Mouse (Mus musculus): ENCODE data around the gene Sephs2.
"Not testable (repeated sequence)": the region's sequence is repeated elsewhere in the genome, so short reads cannot be mapped to it uniquely, and the experiment has no call there.

Sephs2 gene

DNA sequence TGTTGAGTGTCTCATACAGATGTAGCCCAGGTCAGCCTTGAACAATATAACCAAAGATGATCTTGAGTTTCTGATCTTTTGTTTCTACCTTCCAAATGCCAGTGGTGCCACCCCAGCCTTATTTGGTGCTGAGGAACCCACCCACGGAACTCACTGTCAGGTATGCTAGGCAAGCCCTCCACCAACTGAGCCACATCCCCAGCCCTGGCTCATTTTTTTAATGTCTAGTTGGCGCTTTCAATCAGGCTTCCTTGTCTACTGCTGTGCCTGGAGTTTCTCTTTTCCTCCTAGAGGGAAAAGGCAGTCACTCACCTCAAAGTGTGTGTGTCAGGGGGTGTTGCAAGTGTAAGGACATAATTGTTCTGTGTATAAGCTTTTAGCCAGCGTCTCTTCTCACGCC is 2.8 kb downstream of the Sephs2 start:
- DNase-seq (ENCODE audit: low spot score in 2 of 2) = no peak

DNA sequence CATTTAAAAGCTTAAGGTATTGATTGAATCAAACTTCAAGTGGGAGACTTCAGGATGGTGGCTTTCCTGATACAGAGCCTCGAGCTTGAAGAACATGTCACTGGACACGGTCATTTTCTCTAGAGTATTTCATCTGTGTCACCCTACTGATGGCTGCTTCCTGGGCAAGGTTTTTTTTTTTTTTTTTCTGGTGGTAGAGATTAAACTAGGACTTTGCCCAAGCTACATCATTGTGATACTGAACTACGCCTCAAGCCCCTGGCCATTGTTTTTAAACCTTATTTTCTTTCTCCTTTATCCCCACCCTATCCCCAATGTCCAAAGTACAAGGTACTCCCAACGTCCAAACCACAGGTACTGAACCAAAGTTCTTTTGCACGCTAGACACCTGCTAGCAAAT is 3.2 kb downstream of the Sephs2 start:
- DNase-seq (ENCODE audit: low spot score in 2 of 2) = no peak

DNA sequence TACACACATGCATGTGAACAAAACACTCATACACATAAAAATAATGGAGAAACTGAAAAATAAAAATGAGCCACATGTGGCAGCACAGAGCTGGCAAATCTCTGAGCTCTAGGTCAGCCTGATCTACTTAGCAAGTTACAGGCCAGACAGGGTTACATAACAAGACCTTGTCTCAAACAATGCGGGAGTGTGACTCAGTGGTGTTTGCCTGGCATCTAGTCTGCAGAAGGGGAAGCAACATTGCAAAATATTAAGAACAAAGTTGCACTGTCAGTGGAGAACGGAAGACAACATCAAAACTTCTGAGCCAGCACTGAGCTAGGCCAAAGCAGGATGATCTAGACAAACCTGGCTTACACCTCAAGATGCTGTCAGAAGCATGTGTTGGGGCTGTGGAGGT is 3.6 kb downstream of the Sephs2 start:
- no peak for DNase-seq (ENCODE audit: low spot score in 2 of 2)

DNA sequence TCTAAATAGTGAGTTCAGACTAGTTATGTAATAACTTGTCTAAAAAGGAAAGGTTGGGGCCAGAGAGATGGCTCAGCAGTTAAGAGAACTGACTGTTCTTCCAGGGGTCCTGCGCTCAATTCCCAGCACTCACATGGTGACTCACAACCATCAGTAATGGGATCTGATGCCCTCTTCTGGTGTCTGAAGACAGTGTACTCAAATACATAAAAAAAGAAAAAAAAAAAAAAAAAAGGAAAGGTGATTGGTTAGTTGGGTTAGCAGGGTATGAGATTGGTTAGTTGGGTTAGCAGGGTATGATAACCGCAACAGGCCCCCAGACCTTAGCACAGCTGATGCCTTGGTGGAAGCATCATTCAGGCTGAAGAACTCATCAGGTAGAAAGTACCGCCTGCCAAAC is 10.3 kb downstream of the Sephs2 start:
- no peak for DNase-seq (ENCODE audit: low spot score in 2 of 2)

DNA sequence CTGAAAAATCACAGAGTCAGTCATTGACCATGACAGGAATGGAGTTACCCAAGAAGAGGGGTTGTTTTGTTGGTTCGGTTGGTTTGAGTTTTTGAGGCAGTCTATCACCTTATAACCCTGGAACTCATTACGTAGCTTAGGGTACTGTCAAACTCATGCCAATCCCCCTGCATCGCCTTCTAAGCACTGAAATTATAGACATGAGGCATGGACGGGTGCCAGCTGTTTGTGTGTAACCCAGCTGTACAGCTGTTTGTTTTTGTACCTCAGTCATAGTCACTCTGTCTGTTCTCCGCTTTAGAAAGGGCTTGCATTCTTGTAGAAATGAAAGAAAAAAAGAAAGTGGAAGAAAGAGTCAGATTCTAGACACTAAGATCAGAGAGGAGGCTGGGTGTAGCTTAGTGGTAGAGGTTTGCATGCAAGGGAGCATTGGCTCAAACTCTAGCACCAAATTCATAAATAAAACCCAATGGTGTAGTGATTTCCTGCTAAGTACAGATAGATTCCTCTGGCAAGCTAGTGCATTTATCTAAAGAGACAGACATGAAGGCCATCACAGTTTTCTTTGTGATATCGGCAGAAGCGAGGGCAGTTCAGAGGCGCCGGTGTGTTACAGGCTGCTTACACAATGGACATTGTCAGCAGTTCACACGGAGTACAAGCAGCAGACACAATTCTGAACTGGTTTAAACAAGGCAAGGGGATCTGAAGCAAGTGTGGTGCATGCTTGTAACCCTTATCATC is 11.5 kb downstream of the Sephs2 start:
- no peak for DNase-seq (ENCODE audit: low spot score in 2 of 2)

DNA sequence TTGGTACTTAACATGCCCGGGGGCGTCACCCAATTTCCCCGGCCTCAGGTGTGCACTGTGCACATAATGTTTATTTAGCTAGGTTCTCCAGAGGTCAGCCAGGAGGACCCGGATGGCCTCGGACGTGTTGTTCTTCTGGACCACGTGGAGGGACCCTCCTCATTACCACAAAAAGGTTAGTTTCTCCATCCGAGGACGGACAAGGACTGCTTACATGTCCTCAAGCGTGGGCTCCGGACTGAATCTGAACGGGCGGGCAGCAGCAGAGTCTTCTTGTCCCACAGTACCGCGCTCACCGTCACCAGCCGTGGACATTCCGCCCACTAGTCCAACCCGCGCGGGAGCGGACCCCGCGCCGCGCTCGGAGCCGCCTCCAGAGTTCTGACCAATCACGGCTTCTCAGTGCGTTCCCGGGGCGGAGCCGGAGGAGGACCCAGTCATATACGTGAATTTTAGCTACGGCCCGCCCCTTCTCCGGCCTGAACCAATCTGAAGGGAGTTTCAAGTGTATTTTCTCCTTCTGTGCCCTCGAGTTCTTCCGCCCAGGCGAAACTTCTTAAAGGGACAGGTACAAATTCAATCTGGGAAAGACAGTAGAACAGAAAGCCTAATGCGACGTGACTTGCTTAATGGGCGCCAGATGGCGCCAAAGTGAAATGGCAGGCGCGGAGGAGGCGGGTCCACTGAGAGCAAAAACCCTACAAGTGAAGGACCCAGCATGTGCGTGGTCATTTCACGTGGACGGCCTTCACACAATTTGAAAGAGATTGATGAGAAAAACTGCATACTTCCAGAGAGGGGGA is 13.3 kb downstream of the Sephs2 start, which contains the start of gene Dctpp1:
Gene Dctpp1 (minus strand): TSS at position 401 of the 803 bp plus-strand sequence.
- DNase-seq (ENCODE audit: low spot score in 2 of 2) = peak; percentile 98 to 99

DNA sequence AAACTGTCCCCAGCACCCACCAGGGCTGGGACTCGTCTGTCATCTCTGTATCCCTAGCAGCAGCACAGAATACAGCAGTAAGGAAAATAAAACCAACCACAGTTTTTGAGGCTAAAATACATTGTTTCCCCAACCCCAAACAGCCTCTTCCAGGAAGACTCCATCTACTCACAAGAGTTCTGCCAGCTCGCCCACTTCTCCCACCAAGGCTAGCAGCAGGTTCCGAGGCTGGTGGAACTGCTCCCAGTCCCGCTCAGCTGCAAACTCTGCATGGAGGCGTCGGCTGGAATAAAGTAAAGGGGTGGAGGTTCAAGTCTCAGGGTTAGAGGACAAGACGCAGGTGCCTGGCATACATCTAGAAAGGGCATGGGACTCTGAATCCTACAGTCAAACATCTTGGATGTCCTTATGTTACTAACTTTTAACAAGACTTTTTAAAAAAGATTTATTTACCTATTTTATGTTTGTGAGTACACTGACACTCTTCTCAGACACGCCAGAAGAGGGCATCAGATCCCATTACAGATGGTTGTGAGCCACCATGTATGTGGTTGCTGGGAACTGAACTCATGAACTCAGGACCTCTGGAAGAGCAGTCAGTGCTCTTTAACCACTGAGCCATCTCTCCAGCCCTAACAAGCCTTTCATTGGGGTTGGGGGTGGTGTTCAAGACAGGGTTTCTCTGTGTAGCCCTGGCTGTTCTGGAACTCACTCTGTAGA is 14.5 kb downstream of the Sephs2 start:
- DNase-seq (ENCODE audit: low spot score in 2 of 2) = no peak

DNA sequence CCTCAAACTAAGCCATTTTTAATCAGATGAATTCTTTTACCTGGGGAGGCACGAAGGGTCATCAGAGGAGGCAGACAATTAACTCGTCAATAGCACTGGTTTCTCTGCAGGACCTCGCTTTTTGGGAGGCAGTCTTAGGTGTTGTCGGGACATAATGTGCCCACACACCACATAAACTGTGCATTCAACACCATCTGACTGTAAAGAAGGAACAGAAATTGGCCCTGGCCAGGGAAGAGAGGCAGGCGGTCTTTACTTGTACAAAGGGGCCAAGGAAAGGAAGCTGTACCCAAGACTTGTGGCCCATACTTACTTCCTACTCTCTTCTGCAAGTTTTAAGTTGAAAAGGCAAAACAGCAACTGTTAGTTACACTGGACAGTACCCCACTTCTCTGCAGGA is 17.3 kb downstream of the Sephs2 start:
- no peak for DNase-seq (ENCODE audit: low spot score in 2 of 2)

DNA sequence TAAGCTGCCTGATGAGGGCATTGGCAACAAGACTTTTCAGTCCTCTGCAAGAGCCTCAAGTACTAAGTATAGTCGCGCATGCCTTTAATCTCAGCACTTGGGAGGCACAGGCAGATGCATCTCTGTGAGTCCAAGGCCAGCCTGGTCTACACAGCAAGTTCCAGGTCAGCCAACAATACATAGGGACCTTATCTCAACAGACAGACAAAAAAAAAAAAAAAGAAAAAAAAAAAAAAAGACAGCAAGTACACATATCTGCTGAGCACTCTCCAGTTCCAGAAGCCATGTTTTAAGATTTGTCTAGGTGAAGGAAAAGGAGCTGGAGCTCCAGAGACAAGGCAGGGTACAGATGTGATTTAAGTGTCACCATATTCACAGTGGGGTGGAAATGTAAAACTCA is 17.9 kb downstream of the Sephs2 start:
- no peak for DNase-seq (ENCODE audit: low spot score in 2 of 2)

DNA sequence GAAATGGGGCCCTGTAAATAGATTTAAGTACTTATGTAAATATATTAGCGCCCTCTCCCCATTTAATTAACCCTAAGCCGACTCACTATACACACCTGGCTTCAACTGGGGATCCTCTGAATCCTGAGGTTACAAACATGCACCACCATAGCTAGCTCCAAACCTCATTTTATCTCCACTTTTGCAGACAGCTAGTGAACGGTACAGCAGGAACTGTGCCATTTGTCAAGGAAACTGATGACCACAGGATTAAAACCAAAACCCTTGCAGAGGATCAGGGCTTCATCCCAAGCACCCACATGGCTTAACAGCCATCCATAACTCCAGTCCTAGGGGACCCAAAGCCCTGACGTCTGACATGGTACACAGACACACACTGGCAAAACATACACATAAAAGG is 18.8 kb downstream of the Sephs2 start:
- DNase-seq (ENCODE audit: low spot score in 2 of 2) = no peak

DNA sequence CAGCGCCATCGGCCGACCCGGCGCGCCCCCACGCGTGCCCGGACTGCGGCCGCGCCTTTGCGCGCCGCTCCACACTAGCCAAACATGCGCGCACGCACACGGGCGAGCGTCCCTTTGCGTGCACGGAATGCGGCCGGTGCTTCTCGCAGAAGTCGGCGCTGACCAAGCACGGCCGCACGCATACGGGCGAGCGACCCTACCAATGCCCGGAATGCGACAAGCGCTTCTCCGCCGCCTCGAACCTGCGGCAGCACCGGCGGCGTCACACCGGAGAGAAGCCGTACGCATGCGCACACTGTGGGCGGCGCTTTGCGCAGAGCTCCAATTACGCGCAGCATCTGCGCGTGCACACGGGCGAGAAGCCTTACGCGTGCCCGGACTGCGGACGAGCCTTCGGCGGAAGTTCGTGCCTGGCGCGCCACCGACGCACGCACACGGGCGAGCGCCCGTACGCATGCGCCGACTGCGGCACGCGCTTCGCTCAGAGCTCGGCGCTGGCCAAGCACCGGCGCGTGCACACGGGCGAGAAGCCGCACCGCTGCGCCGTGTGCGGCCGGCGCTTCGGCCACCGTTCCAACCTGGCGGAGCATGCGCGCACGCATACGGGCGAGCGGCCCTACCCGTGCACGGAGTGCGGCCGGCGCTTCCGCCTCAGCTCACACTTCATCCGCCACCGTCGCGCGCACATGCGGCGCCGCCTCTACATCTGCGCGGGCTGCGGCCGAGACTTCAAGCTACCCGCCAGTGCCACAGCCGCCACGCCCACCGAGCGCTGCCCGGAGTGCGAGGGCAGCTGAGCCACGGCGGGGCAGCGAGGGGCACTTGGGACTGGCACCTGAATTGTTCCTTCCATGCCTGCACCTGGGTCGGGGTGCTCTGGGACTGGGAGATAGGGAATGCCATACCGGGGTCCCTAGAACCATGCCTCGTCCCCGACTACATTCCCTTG is 19.8 kb downstream of the Sephs2 start:
- DNase-seq (ENCODE audit: low spot score in 2 of 2) = peak; percentile 92 to 94

DNA sequence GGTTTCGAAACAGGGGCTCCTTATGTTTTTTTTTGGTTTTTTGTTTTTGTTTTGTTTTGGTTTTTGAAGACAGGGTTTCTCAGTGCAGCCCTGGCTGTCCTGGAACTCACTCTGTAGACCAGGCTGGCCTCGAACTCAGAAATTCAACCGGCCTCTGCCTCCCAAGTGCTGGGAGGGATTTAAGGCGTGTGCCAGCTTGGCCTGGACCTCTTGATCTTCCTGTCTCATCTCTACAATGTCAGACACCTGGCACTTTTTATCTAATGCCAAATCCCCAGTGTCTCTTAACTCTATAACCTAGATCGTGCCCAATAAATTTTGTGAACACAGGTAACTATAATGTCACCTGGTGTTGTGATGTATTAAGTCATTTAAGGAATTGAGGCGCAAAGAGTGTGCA is 20.5 kb downstream of the Sephs2 start:
- DNase-seq (ENCODE audit: low spot score in 2 of 2) = no peak

DNA sequence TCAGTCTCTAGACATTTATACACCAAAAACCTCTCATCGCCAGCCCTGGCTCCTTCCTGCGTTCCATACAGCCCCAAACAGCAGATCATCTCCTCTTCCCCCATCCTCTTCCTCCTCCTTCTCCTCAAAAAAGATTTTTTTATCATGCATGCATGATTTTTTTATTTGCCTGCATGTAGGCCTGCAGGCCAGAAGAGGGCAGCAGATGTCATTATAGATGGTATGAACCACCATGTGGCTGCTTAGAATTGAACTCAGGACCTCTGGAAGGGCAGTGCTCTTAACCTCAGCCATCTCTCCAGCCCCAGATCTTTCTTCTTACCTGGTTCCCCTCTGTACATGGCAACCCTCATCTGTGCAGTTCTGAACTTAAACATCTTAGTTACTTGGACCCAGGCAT is 21.4 kb downstream of the Sephs2 start:
- no peak for DNase-seq (ENCODE audit: low spot score in 2 of 2)

DNA sequence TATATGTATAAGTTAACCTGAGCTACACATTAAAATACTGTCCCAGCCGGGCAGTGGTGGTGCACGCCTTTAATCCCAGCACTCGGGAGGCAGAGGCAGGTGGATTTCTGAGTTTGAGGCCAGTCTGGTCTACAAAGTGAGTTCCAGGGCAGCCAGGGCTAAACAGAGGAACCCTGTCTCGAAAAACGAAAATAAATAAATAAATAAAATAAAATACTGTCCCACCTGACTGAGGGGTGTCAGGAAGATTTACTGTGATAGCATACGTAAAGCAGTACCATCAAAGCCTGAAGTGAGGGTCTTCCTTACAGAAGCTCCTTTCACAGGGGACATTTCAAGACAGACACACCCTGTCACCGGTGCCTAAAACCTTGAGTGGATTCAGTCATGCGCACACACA is 23.3 kb downstream of the Sephs2 start:
- DNase-seq (ENCODE audit: low spot score in 2 of 2) = not testable (repeated sequence)

DNA sequence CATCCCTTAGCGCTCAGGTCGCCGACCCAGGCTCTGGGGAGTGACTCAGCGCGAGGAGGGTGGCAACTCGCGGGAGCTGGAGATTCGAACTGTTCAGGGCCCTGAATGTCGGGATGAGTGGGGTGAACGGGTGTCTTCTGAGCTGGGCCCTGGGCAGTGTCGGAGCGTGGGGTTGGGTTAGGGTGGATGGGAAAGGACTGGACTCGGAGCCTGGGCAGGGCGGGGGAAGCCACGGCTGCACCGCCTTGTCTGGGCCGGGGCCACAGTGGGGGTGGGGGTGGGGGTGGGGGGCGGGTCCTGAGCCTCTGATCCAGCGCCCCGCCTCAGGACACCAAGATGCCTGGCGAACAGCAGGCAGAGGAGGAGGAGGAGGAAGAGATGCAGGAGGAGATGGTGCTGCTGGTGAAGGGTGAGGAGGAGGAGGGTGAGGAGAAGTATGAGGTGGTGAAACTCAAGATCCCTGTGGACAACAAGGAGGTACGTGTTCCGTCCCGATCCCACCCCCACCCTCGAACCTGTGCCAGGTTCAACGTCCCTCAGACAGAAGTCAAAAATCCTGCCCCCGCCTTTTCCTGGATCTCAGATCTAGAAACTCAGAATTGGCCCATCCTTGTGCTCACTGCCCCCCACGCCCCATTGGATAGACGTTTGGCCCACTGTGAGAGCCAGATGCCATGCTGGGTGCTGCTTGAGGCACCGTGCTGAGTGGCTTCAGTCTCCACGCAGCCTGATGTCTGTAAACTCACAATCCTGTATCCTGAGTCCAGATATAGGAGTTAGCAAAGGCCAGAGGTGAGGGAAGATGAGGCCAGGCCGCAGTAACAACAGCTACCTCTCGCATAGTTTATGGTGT is 29.0 kb downstream of the Sephs2 start:
- DNase-seq (ENCODE audit: low spot score in 2 of 2) = no peak

DNA sequence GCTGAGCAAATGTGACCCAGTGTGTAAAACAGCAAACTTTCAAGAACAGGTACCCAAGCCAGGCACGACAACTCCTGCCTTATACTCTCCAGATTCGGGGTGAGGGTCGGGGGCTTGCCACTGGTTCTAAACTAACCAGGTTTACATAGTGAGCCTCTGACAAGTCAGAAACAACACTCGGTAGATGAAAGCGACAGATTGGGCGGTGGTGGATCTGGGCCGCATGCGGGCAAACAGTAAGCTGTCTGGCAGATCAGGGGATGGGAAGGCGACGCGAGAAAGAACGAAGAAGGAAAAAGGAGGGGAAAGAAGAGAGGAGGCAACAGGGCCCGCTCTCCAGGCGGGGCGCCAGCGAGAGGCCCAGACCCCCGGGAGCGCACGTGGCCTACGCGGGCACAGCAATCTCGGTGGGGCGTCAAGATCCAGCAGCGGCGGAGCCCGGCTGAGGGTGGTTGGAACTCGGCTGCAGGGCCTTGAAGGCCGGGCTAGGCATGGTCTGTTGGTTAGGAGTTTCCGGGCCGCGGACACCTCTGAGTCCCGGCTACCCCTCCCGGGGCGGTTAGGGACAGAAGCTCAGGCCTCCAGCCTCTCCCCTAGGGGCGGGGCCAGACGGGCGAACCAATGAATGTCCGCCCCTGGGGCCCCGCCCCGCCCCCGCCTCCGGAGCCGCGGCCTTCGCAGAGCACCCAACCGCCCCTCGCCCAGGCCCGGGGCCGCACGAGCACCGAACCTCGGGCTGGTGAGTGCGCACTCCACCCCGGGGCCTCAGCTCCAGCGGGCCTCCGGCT is 29.8 kb downstream of the Sephs2 start, which contains the start of gene Zfp771:
Gene Zfp771 (plus strand): TSS at position 405 of the 788 bp plus-strand sequence.
- peak; percentile 90 to 91 for DNase-seq (ENCODE audit: low spot score in 2 of 2)

DNA sequence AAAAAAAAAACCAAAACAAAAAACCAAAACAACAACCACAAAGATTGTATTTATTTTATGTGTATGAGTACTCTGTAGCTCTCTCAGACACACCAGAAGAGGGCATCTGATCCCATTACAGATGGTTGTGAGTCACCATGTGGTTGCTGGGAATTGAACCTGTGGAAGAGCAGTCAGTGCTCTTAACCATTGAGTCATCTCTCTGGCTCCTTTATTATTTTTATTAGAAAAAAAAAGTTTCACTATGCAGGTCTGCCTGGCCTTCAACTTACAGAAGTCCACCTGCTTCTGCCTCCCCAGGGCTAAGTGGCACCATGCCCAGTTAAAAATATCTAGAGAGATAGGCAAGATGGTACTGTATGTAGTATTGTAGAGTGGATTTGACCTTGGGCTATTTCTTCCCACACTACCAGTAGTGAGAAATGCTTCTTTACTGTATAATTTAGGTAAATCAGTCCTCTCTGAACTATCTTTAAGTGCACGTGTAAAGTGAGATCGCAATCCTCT is 30.4 kb downstream of the Sephs2 start:
- no peak for DNase-seq (ENCODE audit: low spot score in 2 of 2)

DNA sequence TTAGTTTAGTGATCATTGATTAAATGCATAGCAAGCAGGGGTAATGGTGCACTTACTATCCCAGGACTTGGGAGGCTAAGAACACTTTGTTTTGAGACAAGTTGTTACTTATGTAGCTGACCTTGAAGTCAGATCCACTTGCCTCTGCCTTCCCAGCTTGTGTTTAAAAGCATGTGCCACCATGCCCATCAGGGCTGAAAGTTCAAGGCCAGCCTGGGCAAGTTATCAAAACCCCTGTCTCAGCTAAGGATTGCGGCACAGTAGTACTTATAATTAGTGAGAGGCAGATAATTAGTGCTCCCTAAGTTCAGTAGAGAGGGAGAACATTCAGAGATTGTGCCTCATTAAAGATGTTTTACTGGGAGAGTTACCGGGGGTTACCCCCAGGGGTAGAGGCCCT is 39.1 kb downstream of the Sephs2 start:
- DNase-seq (ENCODE audit: low spot score in 2 of 2) = no peak

DNA sequence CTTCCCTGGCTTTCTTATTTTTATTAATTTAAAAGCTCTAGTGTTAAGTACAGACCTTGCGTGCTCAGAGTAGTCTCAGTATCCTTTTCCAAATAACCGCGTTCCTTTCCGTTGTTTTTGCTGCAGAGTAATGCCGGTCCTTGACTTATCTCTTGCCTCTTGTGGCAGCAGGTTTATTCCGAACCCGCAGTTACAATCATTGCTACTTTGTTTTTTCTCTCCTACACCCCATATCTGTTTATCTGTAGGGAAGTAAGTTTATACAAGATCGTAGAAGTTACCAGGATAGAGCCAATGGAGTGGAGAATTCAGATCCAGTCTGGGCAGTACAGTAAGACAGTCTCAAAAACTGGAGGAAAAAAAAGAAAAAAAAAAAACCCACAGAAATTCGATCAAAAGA is 40.1 kb downstream of the Sephs2 start:
- no peak for DNase-seq (ENCODE audit: low spot score in 2 of 2)

All from right cerebral cortex, postnatal 36 days (tissue).